Comparison of ENCODE assay signal across 29 mouse cellular contexts in genomic region chr6:85441142-85441541, GRCm38 (mm10). TPM values are rescaled to one million over a fixed set of nuclear protein-coding genes. Genes with fewer than 3 reads are reported as not detected.
DNase-seq lines count a peak whose midpoint lies in the region; ATAC-seq and TF ChIP-seq lines count a peak whose summit lies in the region.
"Had no signal": no experiment of that assay in that cellular context is flagged by ENCODE, and none has a peak within 500 bp of the region (broad histone marks: within the 10 kb centered on the region; RNA-seq: fewer than 3 reads in every experiment).

No protein-coding gene starts in this region.

- H3K9ac ChIP-seq in embryonic facial prominence, embryonic 14.5 days (ENCODE audit: low read depth, low read length) = no peak overlapping the region
- H3K9ac ChIP-seq in lung, postnatal 0 days (replicated peaks; ENCODE audit: low read depth) = no peak overlapping the region
- H3K9ac ChIP-seq in embryonic facial prominence, embryonic 15.5 days = no peak overlapping the region
- H3K9ac ChIP-seq: embryonic facial prominence, embryonic 12.5 days; forebrain, embryonic 12.5 days had no signal

- no peak for TF ChIP-seq CTCF in lung, postnatal 0 days (IDR thresholded peaks at IDR 0.05)

- H3K4me1 ChIP-seq in embryonic facial prominence, embryonic 14.5 days (ENCODE audit: control insufficient read depth, insufficient read depth, low read length) = no peaks in the 10 kb centered on the region
- H3K4me1 ChIP-seq in embryonic facial prominence, embryonic 10.5 days = no peaks in the 10 kb centered on the region
- H3K4me1 ChIP-seq in lung, postnatal 0 days (ENCODE audit: insufficient read depth, low read depth, low read length) = no peaks in the 10 kb centered on the region
- H3K4me1 ChIP-seq in embryonic facial prominence, embryonic 15.5 days = no peaks in the 10 kb centered on the region
- H3K4me1 ChIP-seq: embryonic facial prominence, embryonic 12.5 days; forebrain, embryonic 10.5 days; forebrain, embryonic 12.5 days had no signal

- no peak overlapping the region for H3K27ac ChIP-seq in embryonic facial prominence, embryonic 14.5 days (replicated peaks; ENCODE audit: low read depth, low read length)
- no peak overlapping the region for H3K27ac ChIP-seq in embryonic facial prominence, embryonic 10.5 days (replicated peaks)
- H3K27ac ChIP-seq in lung, postnatal 0 days (ENCODE audit: low read length) = no peak overlapping the region
- H3K27ac ChIP-seq in embryonic facial prominence, embryonic 15.5 days (replicated peaks) = no peak overlapping the region
- H3K27ac ChIP-seq: embryonic facial prominence, embryonic 12.5 days; forebrain, embryonic 10.5 days; forebrain, embryonic 12.5 days had no signal

- no peak overlapping the region for H3K4me2 ChIP-seq in embryonic facial prominence, embryonic 14.5 days (ENCODE audit: low read depth, low read length)
- no peak overlapping the region for H3K4me2 ChIP-seq in lung, postnatal 0 days (replicated peaks; ENCODE audit: low read depth, low read length)
- no peak overlapping the region for H3K4me2 ChIP-seq in embryonic facial prominence, embryonic 15.5 days (replicated peaks)
- H3K4me2 ChIP-seq: embryonic facial prominence, embryonic 12.5 days; forebrain, embryonic 12.5 days had no signal

- TF ChIP-seq EP300 in lung, postnatal 0 days (IDR thresholded peaks at IDR 0.05) = no peak

- H3K36me3 ChIP-seq in embryonic facial prominence, embryonic 14.5 days (ENCODE audit: control insufficient read depth, insufficient read depth, low read length) = peaks cover 68% of the 10 kb centered on the region
- H3K36me3 ChIP-seq in embryonic facial prominence, embryonic 10.5 days (replicated peaks) = peaks cover 85% of the 10 kb centered on the region
- H3K36me3 ChIP-seq in lung, postnatal 0 days (ENCODE audit: insufficient read depth, low read length) = peaks cover 7% of the 10 kb centered on the region; the same call in 1 of the 2 replicates
- H3K36me3 ChIP-seq in embryonic facial prominence, embryonic 15.5 days = peaks cover 71% of the 10 kb centered on the region

- no peak overlapping the region for H3K4me3 ChIP-seq in embryonic facial prominence, embryonic 14.5 days (ENCODE audit: low read depth, low read length)
- no peak overlapping the region for H3K4me3 ChIP-seq in embryonic facial prominence, embryonic 10.5 days
- no peak overlapping the region for H3K4me3 ChIP-seq in lung, postnatal 0 days (ENCODE audit: low read depth, low read length)
- H3K4me3 ChIP-seq in embryonic facial prominence, embryonic 15.5 days (replicated peaks) = no peak overlapping the region
- H3K4me3 ChIP-seq: embryonic facial prominence, embryonic 12.5 days; forebrain, embryonic 10.5 days; forebrain, embryonic 12.5 days had no signal

- peak; percentile 23 for DNase-seq in embryonic facial prominence, embryonic 14.5 days (ENCODE audit: low spot score)
- no peak for DNase-seq in embryonic facial prominence, embryonic 10.5 days (ENCODE audit: low spot score)
- DNase-seq in lung, postnatal 0 days (ENCODE audit: low spot score) = no peak
- DNase-seq in lung, adult 18-20 months = no peak
- DNase-seq in gonadal fat pad, adult 2 months (ENCODE audit: low read depth) = peak; percentile 71
- DNase-seq in cerebellum, adult 9-11 months = no peak
- no peak for DNase-seq in heart, postnatal 25 days (ENCODE audit: low spot score)
- DNase-seq: adrenal gland, adult 2 months; adrenal gland, postnatal 14 days; adrenal gland, postnatal 36 days; cerebellum, adult 11-12 months; cerebellum, adult 2 months; cerebellum, adult 9-10 months; cerebellum, postnatal 14 days; cerebellum, postnatal 36 days; embryo, embryonic 11 days had no signal

- intact Hi-C loops in heart, postnatal 25 days (cut with DNase I) = no loop called here

- ATAC-seq in embryonic facial prominence, embryonic 14.5 days (ENCODE audit: low read depth) = no peak
- peak; percentile 34; the same call in 1 of the 2 replicates for ATAC-seq in lung, postnatal 0 days
- ATAC-seq in embryonic facial prominence, embryonic 15.5 days (ENCODE audit: insufficient number of reproducible peaks, low FRiP score, low TSS enrichment, low read depth) = peak; percentile 16; the same call in 1 of the 2 replicates
- ATAC-seq: activated CD4-positive, CD25-positive, alpha-beta regulatory T cell, adult 4 months; forebrain, embryonic 14.5 days; forebrain, embryonic 16.5 days; Patski had no signal

- 91% methylated on average over 4 of the region's 4 CpGs for WGBS in embryonic facial prominence, embryonic 14.5 days
- 89% methylated on average over 4 of the region's 4 CpGs for WGBS in embryonic facial prominence, embryonic 10.5 days
- 62% methylated on average over 4 of the region's 4 CpGs for WGBS in lung, postnatal 0 days
- WGBS in embryonic facial prominence, embryonic 15.5 days = 76% methylated on average over 4 of the region's 4 CpGs

- no peaks in the 10 kb centered on the region for H3K27me3 ChIP-seq in embryonic facial prominence, embryonic 14.5 days (replicated peaks; ENCODE audit: control insufficient read depth, insufficient read depth, low read length)
- no peaks in the 10 kb centered on the region for H3K27me3 ChIP-seq in embryonic facial prominence, embryonic 10.5 days (replicated peaks; ENCODE audit: low read depth, poor library complexity, severe bottlenecking)
- H3K27me3 ChIP-seq in lung, postnatal 0 days (replicated peaks; ENCODE audit: insufficient read depth, low read length) = no peaks in the 10 kb centered on the region
- no peaks in the 10 kb centered on the region for H3K27me3 ChIP-seq in embryonic facial prominence, embryonic 15.5 days
- H3K27me3 ChIP-seq: embryonic facial prominence, embryonic 12.5 days; forebrain, embryonic 12.5 days; Patski had no signal

- no peaks in the 10 kb centered on the region for H3K9me3 ChIP-seq in embryonic facial prominence, embryonic 14.5 days (ENCODE audit: control insufficient read depth, low read length)
- no peaks in the 10 kb centered on the region for H3K9me3 ChIP-seq in embryonic facial prominence, embryonic 10.5 days
- no peaks in the 10 kb centered on the region for H3K9me3 ChIP-seq in lung, postnatal 0 days (ENCODE audit: low read length)
- H3K9me3 ChIP-seq in embryonic facial prominence, embryonic 15.5 days (replicated peaks) = no peaks in the 10 kb centered on the region
- H3K9me3 ChIP-seq: embryonic facial prominence, embryonic 12.5 days; forebrain, embryonic 10.5 days; forebrain, embryonic 12.5 days had no signal

RNA-seq across cellular contexts. Expression of gene Smyd5, which starts 9.4 kb away (rescaled TPM):
- polyA plus RNA-seq in embryonic facial prominence, embryonic 14.5 days (2014; fragmentation: Nextera tagmentation; extraction: Ambion mirVana) = 38.1 and 43.4 TPM in 2 replicates
- 87.6 and 91.0 TPM in 2 replicates for polyA plus RNA-seq in embryonic facial prominence, embryonic 10.5 days (2016; fragmentation: Nextera tagmentation; extraction: Ambion mirVana)
- 13.3 and 14.8 TPM in 2 replicates for polyA plus RNA-seq in lung, postnatal 0 days (2015; fragmentation: Nextera tagmentation; extraction: Ambion mirVana)
- 47.8 and 51.9 TPM in 2 replicates for polyA plus RNA-seq in embryonic facial prominence, embryonic 15.5 days (2015; fragmentation: Nextera tagmentation; extraction: Ambion mirVana)
- 21.4 and 23.9 TPM in 2 replicates for polyA plus RNA-seq in gonadal fat pad, adult 2 months (2012; rRNA removed)
- total RNA-seq in heart, postnatal 25 days (2021) = 1 to 10 TPM; 6.5 to 8.7 TPM

RNA-seq across cellular contexts. Expression of gene Cct7, which starts 10.2 kb away (rescaled TPM):
- 448 and 463 TPM in 2 replicates for polyA plus RNA-seq in embryonic facial prominence, embryonic 14.5 days (2014; fragmentation: Nextera tagmentation; extraction: Ambion mirVana)
- polyA plus RNA-seq in embryonic facial prominence, embryonic 10.5 days (2016; fragmentation: Nextera tagmentation; extraction: Ambion mirVana) = 784 and 818 TPM in 2 replicates
- 200 and 210 TPM in 2 replicates for polyA plus RNA-seq in lung, postnatal 0 days (2015; fragmentation: Nextera tagmentation; extraction: Ambion mirVana)
- 440 and 448 TPM in 2 replicates for polyA plus RNA-seq in embryonic facial prominence, embryonic 15.5 days (2015; fragmentation: Nextera tagmentation; extraction: Ambion mirVana)
- polyA plus RNA-seq in gonadal fat pad, adult 2 months (2012; rRNA removed) = 102 and 108 TPM in 2 replicates
- total RNA-seq in heart, postnatal 25 days (2021) = 100 to 1,000 TPM; 133 to 151 TPM

RNA-seq across cellular contexts. Expression of gene Pradc1, which starts 10.6 kb away (rescaled TPM):
- polyA plus RNA-seq in embryonic facial prominence, embryonic 14.5 days (2014; fragmentation: Nextera tagmentation; extraction: Ambion mirVana) = 28.0 and 29.9 TPM in 2 replicates
- polyA plus RNA-seq in embryonic facial prominence, embryonic 10.5 days (2016; fragmentation: Nextera tagmentation; extraction: Ambion mirVana) = 29.1 and 30.4 TPM in 2 replicates
- 47.7 and 54.0 TPM in 2 replicates for polyA plus RNA-seq in lung, postnatal 0 days (2015; fragmentation: Nextera tagmentation; extraction: Ambion mirVana)
- polyA plus RNA-seq in embryonic facial prominence, embryonic 15.5 days (2015; fragmentation: Nextera tagmentation; extraction: Ambion mirVana) = 38.0 and 42.4 TPM in 2 replicates
- polyA plus RNA-seq in gonadal fat pad, adult 2 months (2012; rRNA removed) = 18.6 and 20.6 TPM in 2 replicates
- total RNA-seq in heart, postnatal 25 days (2021) = 10 to 100 TPM; 10.2 to 13.8 TPM

RNA-seq across cellular contexts. Expression of gene Noto, which starts 17.5 kb away (rescaled TPM):
- not detected in 2 replicates for polyA plus RNA-seq in embryonic facial prominence, embryonic 14.5 days (2014; fragmentation: Nextera tagmentation; extraction: Ambion mirVana)
- not detected in 2 replicates for polyA plus RNA-seq in embryonic facial prominence, embryonic 10.5 days (2016; fragmentation: Nextera tagmentation; extraction: Ambion mirVana)
- polyA plus RNA-seq in lung, postnatal 0 days (2015; fragmentation: Nextera tagmentation; extraction: Ambion mirVana) = 0.24 and 0.27 TPM in 2 replicates
- polyA plus RNA-seq in embryonic facial prominence, embryonic 15.5 days (2015; fragmentation: Nextera tagmentation; extraction: Ambion mirVana) = not detected in 2 replicates
- polyA plus RNA-seq in gonadal fat pad, adult 2 months (2012; rRNA removed) = not detected in 2 replicates
- total RNA-seq in heart, postnatal 25 days (2021) = not detected
- total RNA-seq: adrenal gland, adult 2 months; adrenal gland, postnatal 14 days; adrenal gland, postnatal 36 days; common myeloid progenitor, adult 5-6 weeks; ES-E14; MEL had no signal
- polyA plus RNA-seq: activated CD4-positive, CD25-positive, alpha-beta regulatory T cell, adult 4 months; adrenal gland, adult 2 months; C2C12; cerebellum, adult 2 months; embryonic facial prominence, embryonic 12.5 days; forebrain, embryonic 10.5 days; forebrain, embryonic 12.5 days; forebrain, embryonic 14.5 days; forebrain, embryonic 16.5 days; frontal cortex, adult 2 months; Patski had no signal

Comparison
In these comparisons a context has a peak if more than half of its experiments do, and no peak if none do; other contexts are left out.
1. DNase-seq: peak in embryonic facial prominence, embryonic 14.5 days (single experiment) and gonadal fat pad, adult 2 months (single experiment); none in embryonic facial prominence, embryonic 10.5 days (single experiment), lung, postnatal 0 days (single experiment), lung, adult 18-20 months (0 of 2), cerebellum, adult 9-11 months (single experiment) and heart, postnatal 25 days (single experiment).